ENCODE assay signal across 10 mouse cellular contexts in genomic region chr4:135516351-135517316, GRCm38 (mm10). TPM values are rescaled to one million over a fixed set of nuclear protein-coding genes. Genes with fewer than 3 reads are reported as not detected.
DNase-seq lines count a peak whose midpoint lies in the region; ATAC-seq and TF ChIP-seq lines count a peak whose summit lies in the region.
"Had no signal": no experiment of that assay in that cellular context is flagged by ENCODE, and none has a peak within 500 bp of the region (broad histone marks: within the 10 kb centered on the region; RNA-seq: fewer than 3 reads in every experiment).

No protein-coding gene starts in this region.

- peaks cover 7% of the 10 kb centered on the region; the same call in 1 of the 2 replicates for H3K27me3 ChIP-seq in G1E (ENCODE audit: insufficient read depth, low read length)
- H3K27me3 ChIP-seq in liver, embryonic 11.5 days (replicated peaks; ENCODE audit: control insufficient read depth, insufficient read depth, low read length): no peaks in the 10 kb centered on the region
- H3K27me3 ChIP-seq: neural tube, embryonic 13.5 days had no signal

- peak; percentile 56 for TF ChIP-seq CTCF in G1E (IDR thresholded peaks at IDR 0.05; ENCODE audit: low read depth, low read length)

- intact Hi-C loops in gastrocnemius, postnatal 14 days (cut with DNase I; ENCODE audit: low total_unique reads): no loop called here

- H3K4me1 ChIP-seq in G1E (ENCODE audit: insufficient read depth, low read depth, low read length): no peaks in the 10 kb centered on the region
- H3K4me1 ChIP-seq in brown adipose tissue, adult 24 weeks (ENCODE audit: control insufficient read depth, insufficient read depth, insufficient read length, low read length): peaks cover 11% of the 10 kb centered on the region
- no peaks in the 10 kb centered on the region for H3K4me1 ChIP-seq in liver, embryonic 11.5 days (replicated peaks; ENCODE audit: control insufficient read depth, insufficient read depth, low read length)
- H3K4me1 ChIP-seq: neural tube, embryonic 13.5 days had no signal

- peak overlapping the region; percentile 65 for H3K27ac ChIP-seq in brown adipose tissue, adult 24 weeks (replicated peaks; ENCODE audit: low read depth, low read length)
- no peak overlapping the region for H3K27ac ChIP-seq in liver, embryonic 11.5 days (ENCODE audit: low read depth, low read length)
- H3K27ac ChIP-seq: neural tube, embryonic 13.5 days had no signal

- no peak overlapping the region for H3K4me3 ChIP-seq in G1E (ENCODE audit: low read depth, low read length)
- no peak overlapping the region for H3K4me3 ChIP-seq in brown adipose tissue, adult 24 weeks (ENCODE audit: insufficient read depth, low read depth, low read length)
- no peak overlapping the region for H3K4me3 ChIP-seq in liver, embryonic 11.5 days (ENCODE audit: low read depth, low read length)
- H3K4me3 ChIP-seq: neural tube, embryonic 13.5 days had no signal

- no peak overlapping the region for H3K9ac ChIP-seq in liver, embryonic 11.5 days (ENCODE audit: low read depth, low read length)
- H3K9ac ChIP-seq: neural tube, embryonic 13.5 days had no signal

- no peaks in the 10 kb centered on the region for H3K9me3 ChIP-seq in G1E (replicated peaks)
- no peaks in the 10 kb centered on the region for H3K9me3 ChIP-seq in liver, embryonic 11.5 days (ENCODE audit: control insufficient read depth, low read length)
- H3K9me3 ChIP-seq: neural tube, embryonic 13.5 days had no signal

- no peak for ATAC-seq in G1E (ENCODE audit: extremely low read depth, insufficient number of reproducible peaks, low FRiP score, poor library complexity, severe bottlenecking)
- ATAC-seq in liver, embryonic 11.5 days (replicated peaks; ENCODE audit: low FRiP score): no peak

- peak; percentile 31 for DNase-seq in layer of hippocampus, adult 11-12 months (ENCODE audit: low spot score)
- no peak for DNase-seq in layer of hippocampus, adult 9-10 months (ENCODE audit: low spot score)
- DNase-seq in G1E (ENCODE audit: low spot score): no peak
- DNase-seq in gastrocnemius, postnatal 14 days: peak; percentile 57
- peak; percentile 50 for DNase-seq in liver, embryonic 11.5 days (ENCODE audit: low spot score)
- peak; percentile 63 for DNase-seq in retina, postnatal 1 day
- DNase-seq in urinary bladder, postnatal 10 days (ENCODE audit: low spot score): no peak

- 50% methylated on average over 15 of the region's 15 CpGs for WGBS in liver, embryonic 11.5 days

- H3K4me2 ChIP-seq in liver, embryonic 11.5 days: no peak overlapping the region
- H3K4me2 ChIP-seq: neural tube, embryonic 13.5 days had no signal

- H3K36me3 ChIP-seq in G1E (replicated peaks): no peaks in the 10 kb centered on the region
- H3K36me3 ChIP-seq in liver, embryonic 11.5 days (ENCODE audit: control insufficient read depth, insufficient read depth, low read length): no peaks in the 10 kb centered on the region
- H3K36me3 ChIP-seq: neural tube, embryonic 13.5 days had no signal

RNA-seq across cellular contexts. Expression of gene Nipal3, which starts 21.8 kb away (rescaled TPM):
- total RNA-seq in G1E (2014; fragmentation: Nextera tagmentation) (12.1 and 13.9 TPM in 2 replicates), G1E (2017) (9.8 and 15.1 TPM in 2 replicates)
- 13.7 and 27.7 TPM in 2 replicates for polyA plus RNA-seq in G1E (2012)
- polyA plus RNA-seq in brown adipose tissue, adult 24 weeks (2012; ENCODE audit: insufficient read depth, insufficient read length, missing spikeins): 6.5 and 8.5 TPM in 2 replicates
- 10 to 100 TPM in 1 of 2 experiments, 1 to 10 TPM in 1; 7.4 to 11.0 TPM for total RNA-seq in gastrocnemius, postnatal 14 days (2021)
- polyA plus RNA-seq in liver, embryonic 11.5 days (2014; fragmentation: Nextera tagmentation; extraction: Ambion mirVana): 2.8 and 4.5 TPM in 2 replicates

RNA-seq across cellular contexts. Expression of gene Stpg1, which starts 22.0 kb away (rescaled TPM):
- total RNA-seq in G1E (2014; fragmentation: Nextera tagmentation) (not detected in 2 replicates), G1E (2017) (0.44 TPM in 1 of 2 replicates, not detected in the other)
- polyA plus RNA-seq in G1E (2012): not detected in 2 replicates
- polyA plus RNA-seq in brown adipose tissue, adult 24 weeks (2012; ENCODE audit: insufficient read depth, insufficient read length, missing spikeins): 0.52 TPM in 1 of 2 replicates, not detected in the other
- under 1 TPM in 1 of 2 experiments, not detected in 1; 0.22 TPM for total RNA-seq in gastrocnemius, postnatal 14 days (2021)
- polyA plus RNA-seq in liver, embryonic 11.5 days (2014; fragmentation: Nextera tagmentation; extraction: Ambion mirVana): 0.15 and 0.47 TPM in 2 replicates

RNA-seq across cellular contexts. Expression of gene Grhl3, which starts 56.8 kb away (rescaled TPM):
- not detected in 2 replicates for total RNA-seq in G1E (2014; fragmentation: Nextera tagmentation)
- total RNA-seq in G1E (2017): 0.06 TPM in 1 of 2 replicates, not detected in the other
- not detected in 2 replicates for polyA plus RNA-seq in G1E (2012)
- not detected in 2 replicates for polyA plus RNA-seq in brown adipose tissue, adult 24 weeks (2012; ENCODE audit: insufficient read depth, insufficient read length, missing spikeins)
- total RNA-seq in gastrocnemius, postnatal 14 days (2021): under 1 TPM; 0.16 to 0.29 TPM
- 2.7 and 3.7 TPM in 2 replicates for polyA plus RNA-seq in liver, embryonic 11.5 days (2014; fragmentation: Nextera tagmentation; extraction: Ambion mirVana)
- polyA plus RNA-seq: gonadal fat pad, adult 2 months had no signal

Comparison
In these comparisons a context has a peak if more than half of its experiments do, and no peak if none do; other contexts are left out.
1. DNase-seq: peak in layer of hippocampus, adult 11-12 months (single experiment), gastrocnemius, postnatal 14 days (single experiment), liver, embryonic 11.5 days (single experiment) and retina, postnatal 1 day (single experiment); none in layer of hippocampus, adult 9-10 months (single experiment), G1E (single experiment) and urinary bladder, postnatal 10 days (single experiment).